Mouse (Mus musculus): Measurements from ENCODE around the gene Knl1.

Gene Knl1

DNA sequence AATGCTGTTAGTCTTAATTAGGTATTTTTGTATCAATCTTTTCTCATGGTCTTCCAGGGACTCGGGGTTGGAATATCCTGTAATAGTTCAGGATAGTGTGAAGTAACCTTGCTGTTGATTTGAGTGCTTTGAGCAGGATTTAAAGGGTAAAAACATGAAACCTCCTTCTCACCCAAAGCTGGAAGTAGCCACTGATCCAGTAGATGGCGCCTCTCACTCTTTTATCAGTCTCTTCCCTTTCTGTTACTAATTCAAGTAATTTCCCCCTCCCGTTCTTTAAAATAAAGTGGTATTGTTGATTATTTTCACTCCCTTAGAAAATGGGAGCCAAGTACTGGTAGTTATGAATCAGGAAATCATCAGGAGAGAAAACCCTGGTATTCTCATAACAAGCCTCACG, 6.0 kb upstream of the Knl1 start:
- no peak for DNase-seq

DNA sequence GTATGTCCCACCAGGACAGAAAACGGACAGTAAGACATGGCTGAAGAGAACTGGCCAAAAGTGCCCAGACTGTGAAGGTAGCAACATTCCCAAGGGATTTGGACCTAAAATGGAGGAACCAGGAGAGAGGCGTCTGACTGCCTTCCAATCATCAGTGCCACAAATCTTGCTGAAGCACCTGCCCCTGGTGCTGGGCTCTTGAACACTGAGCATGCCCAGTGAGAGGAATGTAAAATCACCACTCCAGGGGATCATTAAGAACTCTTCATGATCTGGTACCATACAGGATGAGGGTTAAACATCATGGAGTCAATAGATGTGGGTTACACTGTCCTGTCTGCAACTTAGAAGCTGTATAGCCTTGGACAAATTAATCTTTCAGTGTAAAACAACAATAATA, 1.8 kb upstream of the Knl1 start:
- DNase-seq, result no peak

DNA sequence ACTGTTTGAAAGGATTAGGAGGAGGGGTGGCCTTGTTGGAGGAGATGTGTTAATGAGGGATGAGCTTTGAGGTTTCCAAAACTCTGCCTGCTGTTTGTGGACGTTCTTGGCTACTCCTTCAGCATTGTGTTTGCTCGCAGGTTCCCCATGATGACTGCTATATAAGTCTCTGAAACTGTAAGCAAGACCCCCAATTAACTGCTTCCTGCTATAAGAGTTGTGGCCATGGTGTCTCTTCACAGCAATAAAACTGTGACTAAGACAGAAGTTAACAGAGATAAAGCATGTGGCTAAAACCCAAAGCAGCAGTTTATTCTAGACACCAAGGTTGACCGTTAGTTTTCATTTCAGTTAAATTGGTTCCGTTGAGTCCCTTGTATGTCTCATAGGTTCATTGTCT, 930 bp downstream of the Knl1 start:
- no peak for DNase-seq

DNA sequence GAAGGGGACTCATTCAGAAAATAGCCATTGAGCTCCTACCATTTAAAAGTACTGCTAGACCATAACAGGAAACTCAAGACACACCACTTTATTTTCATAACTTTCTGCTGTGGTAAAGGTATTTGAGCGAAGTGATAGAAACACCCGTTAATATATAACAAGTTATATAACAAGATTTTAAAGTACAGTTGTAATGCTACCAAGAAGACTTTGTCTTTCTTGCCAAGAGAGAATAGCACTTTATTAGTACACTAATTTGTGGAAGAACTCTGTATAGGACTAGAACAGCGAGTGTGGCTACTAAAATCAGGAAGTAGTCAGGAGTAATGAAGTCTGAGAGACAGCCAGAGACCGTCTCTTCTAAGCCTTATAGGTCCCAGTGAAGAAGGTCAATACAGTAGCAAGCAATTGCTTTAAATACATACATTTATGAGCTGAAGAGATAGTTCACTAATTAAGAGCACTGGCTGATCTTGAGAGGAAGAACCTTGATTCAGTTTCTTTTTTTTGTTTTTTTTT, 3.3 kb downstream of the Knl1 start:
- no peak for DNase-seq

DNA sequence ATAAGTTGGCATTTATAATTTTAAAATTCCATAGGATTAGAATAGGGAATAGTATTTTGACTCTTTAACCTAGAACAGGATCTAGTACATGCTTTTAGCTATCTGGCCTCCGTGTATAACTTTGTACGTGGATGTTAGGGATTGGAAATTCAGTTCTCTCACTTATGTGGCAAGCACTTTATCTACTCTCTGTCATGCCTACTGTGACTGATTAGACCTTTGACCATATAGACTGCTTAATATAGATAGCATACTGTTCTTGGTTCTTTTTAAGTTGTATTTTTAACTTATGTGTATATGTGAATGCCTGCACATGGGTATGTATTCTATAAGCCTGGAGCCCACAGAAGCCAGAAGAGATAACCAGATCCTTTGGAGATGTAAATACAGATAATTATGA, 13.2 kb downstream of the Knl1 start:
- DNase-seq, result no peak

DNA sequence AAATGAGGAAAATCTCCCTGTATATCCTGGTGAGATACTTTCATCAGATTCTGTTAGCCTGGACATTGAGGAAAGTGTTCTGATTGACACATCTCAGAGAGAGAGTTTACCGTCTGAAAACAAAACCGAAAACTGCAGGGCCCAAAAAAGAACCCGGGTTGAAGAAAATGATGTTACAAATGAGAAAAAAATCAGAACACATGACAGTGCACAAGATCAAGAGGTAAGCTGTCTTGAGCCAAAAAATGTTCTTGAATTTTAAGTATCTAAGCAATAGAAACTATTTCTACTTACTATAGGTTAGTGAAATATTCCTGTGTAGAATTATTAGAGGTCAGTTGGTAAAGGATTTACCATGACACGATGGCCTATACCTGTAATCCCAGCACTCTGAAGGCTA, 25.5 kb downstream of the Knl1 start:
- no peak for DNase-seq

DNA sequence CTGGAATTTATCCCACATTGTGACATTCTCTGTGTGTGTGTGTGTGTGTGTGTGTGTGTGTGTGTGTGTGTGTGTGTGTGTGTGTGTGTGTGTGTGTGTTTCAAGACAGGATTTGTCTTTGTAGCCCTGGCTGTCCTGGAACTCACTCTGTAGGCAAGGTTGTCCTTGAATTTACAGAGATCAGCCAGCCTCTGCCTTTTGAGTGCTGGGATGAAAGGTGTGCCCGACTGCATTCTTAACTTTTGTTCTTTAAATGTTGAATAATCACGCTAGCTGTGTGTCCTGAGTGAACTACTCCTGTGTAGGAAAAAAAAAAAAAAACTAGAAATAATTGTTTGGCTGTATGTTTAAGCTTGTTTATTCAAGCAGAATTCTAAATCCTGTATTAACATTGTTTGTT, 39.2 kb downstream of the Knl1 start:
- no peak for DNase-seq

DNA sequence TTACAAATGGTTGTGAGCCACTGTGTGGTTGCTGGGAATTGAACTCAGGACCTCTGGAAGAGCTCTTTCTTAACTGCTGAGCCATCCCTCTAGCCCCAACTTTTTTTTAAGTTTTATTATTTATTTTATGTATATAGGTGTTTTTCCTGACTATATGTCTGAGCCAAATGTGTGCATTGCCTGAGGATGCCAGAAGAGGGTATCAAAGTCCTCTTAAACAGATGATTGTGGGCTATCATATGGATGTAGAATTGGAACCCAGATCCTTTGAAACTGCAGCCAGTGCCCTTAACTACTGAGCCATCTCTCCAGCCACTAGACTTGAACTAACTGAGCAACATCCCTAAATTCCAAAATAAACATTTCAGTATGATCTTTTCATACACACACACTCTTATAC, 54.6 kb downstream of the Knl1 start:
- DNase-seq, result no peak

GRCm38 (mm10) chr2:119106583-119106982, 59.7 kb downstream of the Knl1 start:
- no peak for DNase-seq

- no peak for DNase-seq
Observed at GRCm38 (mm10) chr2:119108554-119108953, 61.6 kb downstream of the Knl1 start.

GRCm38 (mm10) chr2:119111060-119111459, 64.1 kb downstream of the Knl1 start:
- no peak for DNase-seq

GRCm38 (mm10) chr2:119112438-119113112, 65.7 kb downstream of the Knl1 start, which contains the start of gene Rad51:
Gene Rad51 (plus strand): TSS chr2:119112793.
- DNase-seq, result peak; percentile 67 to 75

DNA sequence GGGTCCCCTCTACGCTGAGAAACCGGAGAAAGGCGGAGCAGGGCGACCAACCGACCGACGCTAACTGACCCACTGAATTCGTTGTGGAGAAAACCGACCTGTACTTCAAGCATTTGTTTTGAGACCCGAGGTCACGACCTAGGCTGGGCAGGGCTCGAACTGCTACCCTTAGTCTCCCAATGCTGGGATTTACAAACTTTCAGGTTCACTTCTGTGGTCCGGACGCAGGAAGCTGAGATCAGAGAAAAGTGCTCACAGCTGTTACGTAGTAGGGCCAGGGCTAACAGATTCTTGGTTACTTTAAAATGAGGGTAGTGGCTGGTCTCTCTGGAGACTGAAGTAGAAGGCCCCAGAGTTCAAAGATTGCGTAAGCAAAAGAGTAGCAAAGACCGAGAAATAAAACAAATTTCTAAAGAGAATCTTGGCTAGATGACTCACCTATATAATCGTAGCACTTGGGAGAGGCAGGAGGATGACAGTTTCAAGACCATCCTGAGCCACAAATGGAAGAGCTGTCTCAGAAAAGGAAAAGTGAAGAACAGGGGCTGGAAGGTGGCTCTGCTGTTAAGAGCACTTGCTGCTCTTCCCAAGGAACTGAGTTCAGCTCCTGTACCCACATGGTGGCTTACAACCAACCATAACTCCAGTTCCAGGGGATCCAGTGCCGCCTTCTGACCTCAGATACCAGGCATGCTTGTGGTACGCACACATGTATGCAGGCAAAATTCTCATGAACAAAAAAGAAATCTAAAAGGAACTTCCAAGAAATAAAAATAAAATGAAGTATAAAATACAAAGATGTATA, 66.4 kb downstream of the Knl1 start:
- no peak for DNase-seq

- no peak for DNase-seq
Observed at GRCm38 (mm10) chr2:119136346-119136898, 89.5 kb downstream of the Knl1 start.

- no peak for DNase-seq
Observed at GRCm38 (mm10) chr2:119145199-119145598, 98.3 kb downstream of the Knl1 start.

GRCm38 (mm10) chr2:119146435-119146834, 99.5 kb downstream of the Knl1 start:
- DNase-seq, result no peak

GRCm38 (mm10) chr2:119147160-119147678, 100.3 kb downstream of the Knl1 start:
- DNase-seq, result no peak

GRCm38 (mm10) chr2:119147775-119148174, 100.9 kb downstream of the Knl1 start:
- DNase-seq, result no peak

- DNase-seq, result no peak
Observed at GRCm38 (mm10) chr2:119152255-119152654, 105.3 kb downstream of the Knl1 start.

GRCm38 (mm10) chr2:119154683-119155082, 107.8 kb downstream of the Knl1 start:
- no peak for DNase-seq

All from spleen, adult 18-20 months (tissue).